Mouse (Mus musculus) embryonic facial prominence, embryonic 15.5 days (tissue): ENCODE measurements at regions not wholly inside any gene's neighbourhood (a gene's known extent, or its start where the extent isn't known, plus 50 kb on each side); places are given as distances from the start of the nearest gene placed in this dataset.

ENCODE experiments used
- ATAC-seq: fragments of 200-750 bp; cut with Nextera tagmentation; 2 replicates; pipeline ENCODE4 v1.8.0; 2017; ENCODE audit warnings: low read depth, moderate TSS enrichment; ENCODE audit not compliant: insufficient number of reproducible peaks, low FRiP score, low TSS enrichment
- H3K27ac ChIP-seq: fragments of 300-500 bp; sonication (generic); replicated peaks from 2 replicates; pipeline ENCODE4 v1.5.1; 2015; ENCODE audit warnings: mild to moderate bottlenecking, inconsistent platforms
- H3K27me3 ChIP-seq: fragments of 300-500 bp; sonication (generic); 2 replicates; pipeline ENCODE4 v1.6.1; 2015; ENCODE audit warnings: inconsistent platforms
- H3K36me3 ChIP-seq: fragments of 300-500 bp; sonication (generic); 2 replicates; pipeline ENCODE4 v1.6.1; 2015; ENCODE audit warnings: mild to moderate bottlenecking, inconsistent platforms
- H3K4me1 ChIP-seq: fragments of 300-500 bp; sonication (generic); 2 replicates; pipeline ENCODE4 v1.6.1; 2015; ENCODE audit warnings: inconsistent platforms
- H3K4me2 ChIP-seq: fragments of 300-500 bp; sonication (generic); replicated peaks from 2 replicates; pipeline ENCODE4 v1.6.1; 2015; ENCODE audit warnings: mild to moderate bottlenecking, inconsistent platforms
- H3K4me3 ChIP-seq: fragments of 300-500 bp; sonication (generic); replicated peaks from 2 replicates; pipeline ENCODE4 v1.5.1; 2015; ENCODE audit warnings: mild to moderate bottlenecking, inconsistent platforms
- H3K9ac ChIP-seq: fragments of 300-500 bp; sonication (generic); 2 replicates; pipeline ENCODE4 v1.6.1; 2015; ENCODE audit warnings: inconsistent platforms
- H3K9me3 ChIP-seq: fragments of 300-500 bp; sonication (generic); replicated peaks from 2 replicates; pipeline ENCODE4 v1.6.1; 2016; ENCODE audit warnings: inconsistent platforms
- WGBS: fragments of 180-500 bp; shearing (Covaris S2); methylation state at CpG from one replicate; pipeline ENCODE4 v1.1.7; 2015; 5-methylcytosine and 5-hydroxymethylcytosine counted together

DNA sequence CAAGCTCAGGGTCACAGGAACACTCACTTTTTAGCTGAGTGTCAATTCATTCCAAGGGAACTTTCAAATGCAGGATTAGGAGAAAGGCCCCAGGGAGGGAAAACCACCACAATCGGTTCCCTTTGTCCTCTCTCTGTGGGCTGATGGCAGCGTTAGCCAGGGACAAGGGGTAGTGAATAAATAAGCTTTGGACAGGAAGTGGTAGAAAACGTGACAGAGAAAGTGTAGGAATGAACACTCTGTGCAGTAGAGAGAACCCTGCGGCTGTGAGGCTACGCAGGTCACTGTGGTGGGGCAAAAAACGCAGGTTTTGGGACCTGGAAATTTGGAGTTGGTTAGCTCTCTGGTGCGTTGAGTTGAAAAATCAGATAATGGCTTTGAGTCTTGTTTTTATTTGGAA is 164.1 kb downstream of the Tex36 start:
- no peak overlapping the region for H3K9ac ChIP-seq
- H3K36me3 ChIP-seq, result no peaks in the 10 kb centered on the region
- 22% methylated on average over 7 of the region's 7 CpGs for WGBS
- H3K4me2 ChIP-seq, result no peak overlapping the region
- no peaks in the 10 kb centered on the region for H3K9me3 ChIP-seq
- no peak overlapping the region for H3K4me3 ChIP-seq
- H3K27me3 ChIP-seq, result no peaks in the 10 kb centered on the region
- ATAC-seq, result no peak
- no peak overlapping the region for H3K27ac ChIP-seq
- peaks cover 20% of the 10 kb centered on the region for H3K4me1 ChIP-seq

DNA sequence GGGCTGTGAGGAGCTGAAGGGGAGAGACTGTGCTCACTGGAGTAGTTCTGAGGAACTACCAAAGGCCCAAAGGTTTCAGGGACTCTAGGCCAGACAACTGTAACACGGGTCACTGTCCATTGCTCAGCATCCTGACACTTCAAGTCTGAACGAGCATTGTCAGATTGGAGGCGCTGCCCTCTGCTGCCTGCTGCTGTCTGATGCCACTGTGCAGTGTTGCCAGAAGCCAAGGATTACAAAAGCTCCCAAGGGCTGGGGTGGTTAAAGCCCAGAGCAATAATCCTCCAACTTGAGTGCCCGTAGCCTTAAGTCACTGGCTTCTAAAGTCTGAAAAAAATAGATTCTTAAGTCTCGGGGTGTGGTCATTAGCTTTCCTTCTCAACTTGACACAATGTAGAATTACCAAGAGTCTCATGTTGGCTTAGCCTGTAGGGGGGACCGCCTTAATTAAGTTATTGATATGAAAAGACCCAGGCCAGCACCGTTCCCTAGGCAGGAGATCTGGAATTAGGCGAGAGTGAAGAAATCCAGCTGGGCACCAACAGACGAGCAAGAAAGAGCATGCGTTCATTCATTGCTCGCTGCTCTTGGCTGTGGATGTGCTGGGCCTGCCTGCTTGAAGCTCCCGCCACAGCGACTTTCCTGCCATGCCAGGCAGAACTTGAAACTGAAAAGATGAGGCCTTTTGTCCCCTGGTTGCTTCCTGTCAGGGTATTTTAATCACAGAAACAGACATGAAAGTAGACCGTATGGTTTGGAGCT is 166.2 kb downstream of the Tex36 start:
- no peaks in the 10 kb centered on the region for H3K27me3 ChIP-seq
- H3K9me3 ChIP-seq, result no peaks in the 10 kb centered on the region
- H3K9ac ChIP-seq, result no peak overlapping the region
- no peak overlapping the region for H3K4me3 ChIP-seq
- no peak overlapping the region for H3K4me2 ChIP-seq
- ATAC-seq, result no peak
- no peaks in the 10 kb centered on the region for H3K36me3 ChIP-seq
- WGBS, result 68% methylated on average over 14 of the region's 14 CpGs
- H3K4me1 ChIP-seq, result peaks cover 17% of the 10 kb centered on the region
- no peak overlapping the region for H3K27ac ChIP-seq

DNA sequence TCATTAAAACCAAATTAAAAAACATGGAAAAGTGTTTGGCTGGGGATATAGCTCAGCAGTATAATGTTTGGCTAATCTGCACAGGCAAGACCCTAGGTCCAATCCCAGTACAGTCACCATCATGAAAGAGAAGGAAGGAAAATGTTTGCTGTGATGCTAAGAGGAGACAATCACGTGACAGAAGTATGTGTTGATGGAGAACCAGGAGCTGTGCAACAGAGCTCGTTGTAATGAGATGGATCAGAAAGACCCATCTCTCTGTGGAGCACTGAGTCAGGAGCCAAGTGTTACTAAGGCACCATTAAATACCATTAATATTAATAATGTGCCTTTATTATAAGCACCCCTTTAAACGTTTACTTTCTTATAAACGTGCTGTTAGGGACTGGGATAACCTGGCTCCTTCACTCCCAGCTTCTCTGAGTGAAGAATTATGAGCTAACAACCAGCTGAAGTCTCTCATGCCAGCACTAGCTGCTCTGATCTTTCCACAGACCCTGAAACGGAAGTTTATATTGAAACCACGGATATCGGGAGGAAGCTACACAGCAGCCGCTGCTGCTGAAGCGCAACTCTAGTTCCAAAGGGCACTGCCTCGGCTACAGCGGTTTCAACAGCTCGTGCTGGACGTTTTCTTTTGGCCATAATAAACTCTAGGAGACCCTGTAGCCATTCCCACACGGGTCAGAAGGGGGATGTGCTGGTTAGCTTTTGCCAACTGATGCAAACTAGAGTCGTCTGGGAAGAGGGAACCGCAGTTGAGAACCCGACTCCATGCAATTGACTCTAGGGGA is 167.7 kb downstream of the Tex36 start:
- H3K36me3 ChIP-seq, result no peaks in the 10 kb centered on the region
- H3K4me2 ChIP-seq, result no peak overlapping the region
- WGBS, result 66% methylated on average over 17 of the region's 17 CpGs
- H3K9ac ChIP-seq, result no peak overlapping the region
- no peaks in the 10 kb centered on the region for H3K27me3 ChIP-seq
- H3K4me3 ChIP-seq, result no peak overlapping the region
- no peaks in the 10 kb centered on the region for H3K9me3 ChIP-seq
- H3K27ac ChIP-seq, result no peak overlapping the region
- no peak for ATAC-seq
- peaks cover 9% of the 10 kb centered on the region; the same call in 1 of the 2 replicates for H3K4me1 ChIP-seq

DNA sequence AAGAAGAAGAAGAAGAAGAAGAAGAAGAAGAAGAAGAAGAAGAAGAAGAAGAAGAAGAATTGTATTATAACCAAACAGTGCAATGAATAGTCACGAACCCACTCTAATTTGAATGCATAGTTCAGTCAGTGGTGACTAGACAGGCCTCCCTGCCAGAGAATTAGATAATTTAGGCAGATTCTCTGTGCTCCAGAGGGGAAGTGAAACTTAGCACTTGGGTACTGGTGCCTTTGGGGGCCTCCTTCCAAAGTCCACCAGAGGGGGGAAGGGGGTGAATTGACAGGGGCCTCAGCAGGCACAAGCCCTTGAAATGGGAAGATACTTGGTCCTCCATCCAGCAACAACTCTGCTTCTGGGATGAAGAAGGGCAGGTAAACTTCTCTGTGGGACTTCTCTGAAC is 169.6 kb downstream of the Tex36 start:
- Histone ChIP-seq H3K4me3 (no peak overlapping the region), H3K4me1 (0 out of 2 replicates have a peak, but pooled peaks cover 3% of the 10 kb centered on the region), H3K27ac (no peak overlapping the region), H3K9ac (no peak overlapping the region), H3K4me2 (no peak overlapping the region), H3K27me3 (no peaks in the 10 kb centered on the region), H3K36me3 (no peaks in the 10 kb centered on the region), H3K9me3 (no peaks in the 10 kb centered on the region)
- WGBS, result 60% methylated on average over 1 of the region's 1 CpGs
- ATAC-seq, result no peak

DNA sequence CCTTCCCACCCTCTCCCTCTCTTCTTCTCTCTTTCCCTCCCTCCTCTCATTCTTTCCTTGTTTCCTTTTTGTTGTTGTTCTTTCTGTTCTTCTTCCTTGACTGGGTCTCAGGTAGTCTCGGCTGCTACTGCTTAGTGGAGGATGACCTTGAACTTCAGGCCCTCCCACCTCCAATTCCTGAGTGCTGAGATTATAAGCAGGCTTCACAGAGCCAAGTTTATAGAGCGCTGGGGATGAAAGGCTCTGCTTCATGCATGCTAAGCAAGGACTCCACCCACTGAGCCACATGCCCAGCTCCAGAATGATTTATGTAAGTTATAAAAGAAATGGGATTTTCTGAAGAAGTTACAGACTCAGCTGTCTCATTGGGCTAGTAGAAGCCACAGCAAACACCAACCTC is 199.9 kb downstream of the Tex36 start:
- no peaks in the 10 kb centered on the region for H3K9me3 ChIP-seq
- no peak overlapping the region for H3K9ac ChIP-seq
- no peak overlapping the region for H3K4me3 ChIP-seq
- no peaks in the 10 kb centered on the region for H3K36me3 ChIP-seq
- H3K27ac ChIP-seq, result no peak overlapping the region
- H3K27me3 ChIP-seq, result no peaks in the 10 kb centered on the region
- ATAC-seq, result no peak
- 42% methylated on average over 2 of the region's 2 CpGs for WGBS
- no peaks in the 10 kb centered on the region for H3K4me1 ChIP-seq
- H3K4me2 ChIP-seq, result no peak overlapping the region

DNA sequence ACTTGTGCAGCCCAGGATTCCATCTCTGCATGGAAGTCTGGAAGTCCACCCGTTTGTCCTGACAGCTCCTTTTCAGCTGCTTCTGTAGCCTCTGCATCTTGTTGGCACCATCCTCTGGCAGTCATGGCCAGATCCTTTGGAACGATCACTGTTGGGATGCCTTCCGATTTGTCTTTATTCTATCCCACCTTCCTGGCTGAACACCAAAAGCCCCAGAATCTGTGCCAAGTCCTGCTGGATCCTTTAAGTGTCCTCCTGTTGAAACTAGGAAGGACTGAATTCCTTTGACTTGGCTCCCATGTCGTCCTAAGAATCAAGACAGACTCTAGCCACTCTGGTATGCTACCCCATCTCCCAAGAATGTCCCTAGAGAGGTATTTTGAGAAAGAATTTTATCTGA is 201.3 kb downstream of the Tex36 start:
- ATAC-seq, result no peak
- Histone ChIP-seq H3K9ac (no peak overlapping the region), H3K27me3 (no peaks in the 10 kb centered on the region), H3K4me2 (no peak overlapping the region), H3K27ac (no peak overlapping the region), H3K4me1 (no peaks in the 10 kb centered on the region), H3K36me3 (no peaks in the 10 kb centered on the region), H3K9me3 (no peaks in the 10 kb centered on the region), H3K4me3 (no peak overlapping the region)
- WGBS, result 58% methylated on average over 4 of the region's 4 CpGs

DNA sequence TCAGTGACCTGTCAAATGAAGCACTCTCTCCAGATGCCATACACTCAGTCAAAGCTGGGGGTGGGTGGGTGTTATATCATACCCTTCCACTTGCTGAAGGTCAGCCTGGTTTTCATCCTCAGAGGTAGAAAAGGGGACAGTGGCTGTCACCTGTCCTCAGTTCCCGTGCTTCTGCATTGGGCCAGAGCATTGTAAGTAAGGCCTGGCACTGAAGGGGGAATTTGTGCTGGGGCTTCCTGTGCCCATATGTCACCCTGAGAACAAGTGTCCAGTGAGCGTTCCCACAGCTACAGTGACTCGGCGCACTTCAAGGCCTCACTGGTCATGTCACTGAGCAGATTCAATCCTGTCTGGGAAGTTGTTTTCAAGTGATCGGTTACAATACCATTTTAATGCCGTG is 213.2 kb downstream of the Tex36 start:
- H3K4me3 ChIP-seq, result no peak overlapping the region
- H3K9me3 ChIP-seq, result no peaks in the 10 kb centered on the region
- H3K27ac ChIP-seq, result no peak overlapping the region
- no peak overlapping the region for H3K4me2 ChIP-seq
- no peak for ATAC-seq
- no peaks in the 10 kb centered on the region for H3K36me3 ChIP-seq
- no peak overlapping the region for H3K9ac ChIP-seq
- H3K27me3 ChIP-seq, result no peaks in the 10 kb centered on the region
- WGBS, result 84% methylated on average over 6 of the region's 6 CpGs
- no peaks in the 10 kb centered on the region for H3K4me1 ChIP-seq

DNA sequence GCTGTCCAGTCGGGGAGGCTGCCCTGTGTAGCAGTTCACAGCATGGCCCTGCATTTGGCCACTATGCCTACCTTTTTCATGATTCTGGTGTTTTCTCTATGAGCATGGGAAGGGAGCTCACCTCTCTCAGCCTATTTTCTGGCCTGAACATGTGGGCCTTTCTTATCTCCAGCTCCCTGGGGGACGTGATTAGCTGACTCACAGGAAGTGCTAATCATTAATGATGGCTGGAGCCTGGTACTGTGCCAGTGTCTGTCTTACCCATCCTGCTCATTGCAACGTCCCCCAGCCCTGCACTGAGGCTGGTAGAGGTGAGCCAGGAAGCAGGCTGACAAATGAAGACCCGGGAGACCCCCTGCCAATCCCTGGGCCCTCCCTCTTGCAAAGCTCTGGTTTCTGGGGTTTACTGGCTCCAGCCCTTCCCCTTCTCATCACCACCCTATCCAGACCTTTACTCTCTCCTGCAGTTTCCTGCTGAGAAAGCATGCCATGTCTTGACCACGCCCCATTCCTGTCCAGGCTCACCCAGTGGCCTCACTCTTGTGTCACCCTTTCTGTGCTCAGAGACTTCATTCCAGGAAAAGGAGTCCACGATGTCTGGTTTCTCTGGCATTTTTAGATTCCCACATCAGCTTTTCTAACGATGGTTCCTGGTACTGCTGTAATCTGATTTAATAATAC is 219.8 kb downstream of the Tex36 start:
- WGBS, result 47% methylated on average over 7 of the region's 7 CpGs

DNA sequence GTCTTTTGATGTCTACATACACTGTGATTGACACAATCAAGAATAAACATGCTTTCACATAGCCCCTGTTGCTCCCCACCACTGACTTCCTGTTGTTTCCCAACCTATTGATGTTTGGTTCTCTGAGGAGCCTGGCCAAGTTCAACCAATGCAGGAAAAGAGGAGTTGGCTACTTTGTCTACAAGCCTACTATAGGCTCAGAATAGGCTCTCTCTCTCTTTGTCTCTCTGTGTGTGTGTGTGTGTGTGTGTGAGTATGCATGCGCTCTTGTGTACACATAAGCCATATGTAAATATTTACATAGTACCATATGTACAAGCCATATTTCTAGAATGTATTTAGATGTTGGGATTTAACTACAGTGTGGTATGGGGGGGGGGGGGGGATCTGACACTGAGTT is 222.6 kb downstream of the Tex36 start:
- H3K36me3 ChIP-seq, result no peaks in the 10 kb centered on the region
- no peak overlapping the region for H3K9ac ChIP-seq
- 76% methylated on average over 1 of the region's 1 CpGs for WGBS
- H3K4me1 ChIP-seq, result no peaks in the 10 kb centered on the region
- H3K27me3 ChIP-seq, result no peaks in the 10 kb centered on the region
- H3K4me2 ChIP-seq, result no peak overlapping the region
- H3K9me3 ChIP-seq, result no peaks in the 10 kb centered on the region
- no peak for ATAC-seq
- no peak overlapping the region for H3K4me3 ChIP-seq
- H3K27ac ChIP-seq, result no peak overlapping the region

More for the DNA sequence above, 219.8 kb downstream of the Tex36 start:
- ATAC-seq, result no peak
- Histone ChIP-seq H3K9ac (no peak overlapping the region), H3K9me3 (no peaks in the 10 kb centered on the region), H3K36me3 (no peaks in the 10 kb centered on the region), H3K4me1 (no peaks in the 10 kb centered on the region), H3K4me3 (no peak overlapping the region), H3K27me3 (no peaks in the 10 kb centered on the region), H3K27ac (no peak overlapping the region), H3K4me2 (no peak overlapping the region)

DNA sequence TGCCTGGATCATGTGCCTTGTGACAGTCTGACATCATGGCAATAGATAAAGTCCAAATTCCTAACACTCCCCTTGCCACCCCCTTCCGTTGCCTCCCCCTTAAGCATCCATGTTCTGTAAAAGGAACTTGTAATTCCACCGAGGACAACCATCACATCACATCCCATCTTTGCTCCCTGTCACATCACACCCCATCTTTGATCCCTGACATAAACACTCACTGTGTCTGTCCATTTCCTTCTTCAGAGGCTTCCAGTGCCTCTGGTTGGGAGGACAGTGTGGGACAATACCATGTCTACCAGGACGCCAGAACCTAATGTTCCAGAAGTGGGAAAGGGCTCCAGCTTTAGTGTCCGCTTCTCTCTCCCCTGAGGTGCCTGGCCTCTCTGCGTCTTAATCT is 223.6 kb downstream of the Tex36 start:
- Histone ChIP-seq H3K36me3 (no peaks in the 10 kb centered on the region), H3K4me3 (no peak overlapping the region), H3K27ac (no peak overlapping the region), H3K9me3 (no peaks in the 10 kb centered on the region), H3K9ac (no peak overlapping the region), H3K27me3 (no peaks in the 10 kb centered on the region), H3K4me2 (no peak overlapping the region), H3K4me1 (no peaks in the 10 kb centered on the region)
- 82% methylated on average over 5 of the region's 5 CpGs for WGBS
- ATAC-seq, result no peak

DNA sequence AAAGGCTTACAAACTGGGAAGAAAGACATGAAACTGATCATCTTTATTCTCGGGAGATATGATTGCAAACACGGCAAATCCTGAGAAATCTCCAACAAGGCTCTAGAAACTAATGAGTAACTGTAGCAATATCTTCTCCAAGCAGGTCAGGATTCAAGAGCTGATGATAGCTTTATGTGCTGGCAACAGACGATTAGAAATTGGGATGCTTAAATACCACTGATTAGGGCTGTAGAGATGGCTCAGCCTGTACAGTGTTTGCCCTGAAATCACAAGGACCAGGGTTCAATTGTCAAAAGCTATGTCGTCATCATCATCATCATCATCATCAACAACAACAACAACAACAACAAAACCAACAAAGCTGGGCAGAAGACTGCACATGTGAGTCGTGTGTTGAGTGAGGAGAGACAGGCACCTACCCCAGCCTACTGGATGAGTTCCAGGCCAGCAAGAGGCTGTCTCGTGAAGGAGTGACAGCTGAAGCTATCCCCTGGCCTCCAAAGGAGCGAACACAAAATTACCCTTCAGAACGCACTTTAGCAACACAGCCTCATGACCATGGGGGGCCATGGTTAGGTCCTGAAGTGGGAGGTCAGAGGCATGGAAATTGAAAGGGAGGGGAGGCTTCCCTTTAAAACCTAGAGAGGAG is 225.0 kb downstream of the Tex36 start:
- no peak for ATAC-seq
- H3K4me1 ChIP-seq, result no peaks in the 10 kb centered on the region
- H3K9ac ChIP-seq, result no peak overlapping the region
- H3K4me2 ChIP-seq, result no peak overlapping the region
- 67% methylated on average over 8 of the region's 8 CpGs for WGBS
- H3K36me3 ChIP-seq, result no peaks in the 10 kb centered on the region
- no peak overlapping the region for H3K27ac ChIP-seq
- no peaks in the 10 kb centered on the region for H3K9me3 ChIP-seq
- no peak overlapping the region for H3K4me3 ChIP-seq
- no peaks in the 10 kb centered on the region for H3K27me3 ChIP-seq
